Mouse (Mus musculus): Measurements from ENCODE around the gene Acadl. TPM values are rescaled to one million over a fixed set of nuclear protein-coding genes. Genes with fewer than 3 reads are reported as not detected.

Acadl gene
- total RNA-seq, 2 experiments from 2014 or later: 27.5 to 27.7 TPM

DNA sequence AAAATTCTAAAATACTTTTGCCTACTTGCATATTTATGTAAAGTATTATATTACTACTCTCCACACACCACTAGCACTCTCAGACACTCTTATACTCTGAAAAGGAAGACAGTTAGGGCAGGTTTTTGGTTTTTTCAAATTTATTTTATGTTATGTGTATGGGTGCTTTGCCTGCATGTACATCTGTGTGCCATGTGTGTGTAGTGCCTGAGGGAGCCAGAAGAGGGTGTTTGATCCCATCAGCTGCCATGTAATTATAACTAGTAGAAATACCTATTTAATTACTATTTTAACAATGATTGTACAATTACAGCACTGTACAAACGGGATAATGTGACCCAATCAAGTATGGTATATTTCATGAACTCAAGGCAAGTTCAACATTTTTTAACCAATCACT is 57.7 kb downstream of the Acadl start:
- intact Hi-C loops (cut with DNase I): no loop called here
- DNase-seq (ENCODE audit: low spot score in 2 of 2): no peak

DNA sequence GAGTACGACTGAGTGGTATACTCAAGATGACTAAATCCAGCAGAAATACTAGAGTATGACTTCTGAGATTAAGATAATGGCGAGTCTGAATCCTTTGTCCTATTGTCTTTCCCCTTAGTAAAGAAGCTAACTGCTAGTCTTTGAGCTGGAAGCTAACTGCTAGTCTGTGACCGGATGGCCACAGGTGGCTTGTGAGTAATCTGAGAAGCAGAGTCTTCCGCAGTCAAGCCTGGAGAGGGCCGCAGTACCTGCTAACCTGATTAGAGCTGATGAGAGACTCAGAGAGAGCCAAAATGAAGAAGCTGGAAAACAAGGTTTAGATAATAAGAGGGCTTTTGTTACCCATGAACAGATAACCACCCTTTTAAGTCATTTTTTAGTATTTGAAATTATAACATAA is 58.4 kb downstream of the Acadl start:
- intact Hi-C loops (cut with DNase I): no loop called here

DNA sequence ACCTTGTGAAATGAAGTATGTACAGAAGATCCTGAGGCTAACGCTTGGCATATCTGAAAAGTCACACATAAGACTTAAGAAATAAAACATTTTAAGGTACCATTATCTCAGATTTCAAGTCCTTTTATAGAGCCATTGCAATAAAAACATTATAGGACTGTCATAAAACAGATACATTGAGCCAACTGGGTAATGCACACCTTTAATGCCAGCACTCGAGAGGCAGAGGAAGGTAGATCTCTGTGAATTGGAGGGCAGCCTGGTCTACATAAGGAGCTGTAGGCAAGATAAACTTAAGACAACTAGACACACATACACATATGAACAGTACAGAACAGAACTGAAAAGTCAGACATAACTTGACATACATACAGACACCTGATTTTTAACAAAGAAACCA is 65.1 kb downstream of the Acadl start:
- DNase-seq (ENCODE audit: low spot score in 2 of 2): no peak
- intact Hi-C loops (cut with DNase I): no loop called here

More for the DNA sequence above, 58.4 kb downstream of the Acadl start:
- no peak for DNase-seq (ENCODE audit: low spot score in 2 of 2)

DNA sequence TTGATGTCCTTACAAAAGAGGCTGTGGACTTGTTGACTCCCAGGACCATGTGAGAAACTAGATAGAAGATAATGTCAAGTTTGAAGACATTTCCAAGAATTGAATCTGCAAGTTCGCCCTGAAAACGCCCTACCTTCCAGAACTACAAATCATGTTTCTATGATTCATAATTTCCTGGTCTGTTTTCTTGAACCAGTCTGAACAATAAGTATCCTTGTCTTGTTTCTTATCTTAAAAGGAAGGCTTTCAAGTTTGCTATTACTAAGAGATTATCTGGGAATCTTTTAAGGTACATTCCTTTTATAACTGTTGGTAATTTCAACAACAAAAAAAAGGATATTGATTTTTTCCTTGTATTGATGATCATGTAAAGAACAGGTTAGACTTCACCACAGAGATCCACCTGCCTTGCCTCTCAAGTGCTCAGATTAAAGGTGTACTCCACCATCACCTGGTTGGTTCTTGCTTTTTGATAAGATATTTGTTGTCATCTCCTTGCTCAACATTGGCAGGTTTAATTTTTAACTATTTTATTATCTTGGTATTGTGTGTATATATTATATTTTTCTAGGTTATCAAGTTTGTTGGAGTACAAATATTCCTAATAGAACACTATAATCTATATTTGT is 70.1 kb downstream of the Acadl start:
- no peak for DNase-seq (ENCODE audit: low spot score in 2 of 2)
- intact Hi-C loops (cut with DNase I): no loop called here

DNA sequence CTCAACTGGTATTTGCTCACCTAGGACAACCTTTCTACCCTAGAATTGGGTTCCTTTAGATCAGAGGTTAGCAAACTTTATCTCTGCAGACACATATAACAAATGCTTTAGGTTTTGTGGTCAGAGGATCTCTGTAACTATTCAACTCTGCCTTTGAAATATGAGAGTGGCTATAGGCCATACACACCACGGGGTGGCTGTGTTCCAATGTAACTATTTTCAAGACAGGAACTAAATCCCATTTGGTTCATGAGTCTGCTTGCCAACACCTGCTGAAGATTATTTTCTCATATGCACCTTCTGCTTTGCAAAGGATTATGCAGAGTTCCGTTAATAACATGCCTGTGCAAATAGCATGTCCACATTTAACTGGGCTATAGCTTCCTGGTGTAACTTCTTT is 80.8 kb downstream of the Acadl start:
- DNase-seq (ENCODE audit: low spot score in 2 of 2): no peak
- intact Hi-C loops (cut with DNase I): no loop called here

DNA sequence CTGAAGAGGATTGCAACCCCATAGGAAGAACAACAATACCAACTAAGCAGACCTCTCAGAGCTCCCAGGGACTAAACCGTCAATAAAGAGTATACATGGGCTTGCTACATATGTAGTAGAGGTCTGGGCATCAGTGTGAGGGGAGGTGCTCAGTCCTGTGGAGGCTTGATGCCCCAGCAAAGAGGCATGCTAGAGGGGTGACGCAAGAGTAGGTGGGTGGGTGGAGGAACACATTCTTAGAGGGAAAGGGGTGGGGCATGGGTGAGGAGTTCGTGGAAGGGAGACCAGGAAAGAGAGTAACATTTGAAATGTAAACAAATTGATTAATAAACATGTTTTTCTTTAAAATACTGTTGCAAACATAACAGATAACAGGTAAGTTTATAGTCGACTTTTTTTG is 82.0 kb downstream of the Acadl start:
- intact Hi-C loops (cut with DNase I): no loop called here
- DNase-seq (ENCODE audit: low spot score in 2 of 2): no peak

Other genes with a start within 250 kb of the Acadl start
- gene Rpe, start 162.4 kb downstream of the Acadl start, total RNA-seq (2021): 10 to 100 TPM; 32.7 to 34.8 TPM
- gene Kansl1l, start 45.7 kb downstream of the Acadl start, total RNA-seq (2021): 10 to 100 TPM; 12.5 to 15.9 TPM
- 1 to 10 TPM in 1 of 2 experiments, not detected in 1; 1.5 TPM for gene Myl1, start 82.1 kb upstream of the Acadl start, total RNA-seq (2021)
- gene Lancl1, start 175.6 kb upstream of the Acadl start, total RNA-seq (2021): 100 to 1,000 TPM; 182 to 187 TPM